Mouse (Mus musculus) liver, adult 2 months (tissue): ENCODE measurements at regions not wholly inside any gene's neighbourhood (a gene's known extent, or its start where the extent isn't known, plus 50 kb on each side); places are given as distances from the start of the nearest gene placed in this dataset.

Source experiments
- DNase-seq: peaks from one replicate; pipeline ENCODE4 v3.0.0-alpha.2; 2011; ENCODE audit warnings: low read depth, low spot score; ENCODE audit errors: extremely low read depth
- H3K27ac ChIP-seq: fragments of 200-500 bp; replicated peaks from 2 replicates; pipeline ENCODE4 v1.5.1; 2012; ENCODE audit warnings: low read depth, mild to moderate bottlenecking, control low read depth, inconsistent platforms, low read length; ENCODE audit not compliant: insufficient read depth
- H3K27me3 ChIP-seq: fragments of 200-500 bp; 2 replicates; pipeline ENCODE4 v1.6.1; 2012; ENCODE audit warnings: mild to moderate bottlenecking, moderate library complexity, low read length, inconsistent platforms; ENCODE audit not compliant: control insufficient read depth, insufficient read depth
- H3K36me3 ChIP-seq: fragments of 200-500 bp; 2 replicates; pipeline ENCODE4 v1.6.1; 2012; ENCODE audit warnings: low read length, inconsistent platforms; ENCODE audit not compliant: control insufficient read depth, insufficient read depth
- H3K4me1 ChIP-seq: fragments of 200-500 bp; 2 replicates; pipeline ENCODE4 v1.6.1; 2011; ENCODE audit warnings: low read length; ENCODE audit not compliant: control insufficient read depth, insufficient read depth
- H3K4me3 ChIP-seq: fragments of 200-500 bp; 2 replicates; pipeline ENCODE4 v1.5.1; 2011; ENCODE audit warnings: low read depth, mild to moderate bottlenecking, control low read depth, low read length, moderate library complexity; ENCODE audit not compliant: insufficient read depth
- H3K79me2 ChIP-seq: fragments of 200-500 bp; 2 replicates; pipeline ENCODE4 v1.6.1; 2012; ENCODE audit warnings: inconsistent platforms, mild to moderate bottlenecking, low read length, moderate library complexity; ENCODE audit not compliant: control insufficient read depth, insufficient read depth
- H3K9ac ChIP-seq: fragments of 200-500 bp; 2 replicates; pipeline ENCODE4 v1.6.1; 2012; ENCODE audit warnings: low read depth, mild to moderate bottlenecking, control low read depth, inconsistent platforms, low read length
- CTCF ChIP-seq: fragments of 200-500 bp; IDR thresholded peaks from 2 replicates; pipeline ENCODE4 v1.5.1; 2011; ENCODE audit warnings: low read depth, low read length, control low read depth
- POLR2A ChIP-seq: fragments of 200-500 bp; IDR thresholded peaks from 2 replicates; pipeline ENCODE4 v1.6.1; 2011; ENCODE audit warnings: low read length, control low read depth; ENCODE audit not compliant: insufficient read depth; ENCODE audit errors: extremely low read depth
- WGBS: fragments of 180-500 bp; shearing (Covaris S2); methylation state at CpG from one replicate; pipeline ENCODE4 v1.1.7; 2018; 5-methylcytosine and 5-hydroxymethylcytosine counted together

- Histone ChIP-seq H3K4me3 (no peak overlapping the region), H3K27me3 (no peaks in the 10 kb centered on the region), H3K4me1 (no peaks in the 10 kb centered on the region), H3K9ac (no peak overlapping the region), H3K79me2 (no peaks in the 10 kb centered on the region), H3K36me3 (no peaks in the 10 kb centered on the region), H3K27ac (no peak overlapping the region)
- DNase-seq, result no peak
- 69% methylated on average over 2 of the region's 2 CpGs for WGBS
- TF ChIP-seq CTCF, result no peak
- no peak for TF ChIP-seq POLR2A
Observed at GRCm38 (mm10) chr7:58460939-58461338, 195.0 kb upstream of the Atp10a start.

GRCm38 (mm10) chr7:58473150-58473549 is 182.8 kb upstream of the Atp10a start:
- TF ChIP-seq CTCF (no peak), POLR2A (no peak)
- Histone ChIP-seq H3K27me3 (no peaks in the 10 kb centered on the region), H3K27ac (no peak overlapping the region), H3K4me1 (no peaks in the 10 kb centered on the region), H3K79me2 (no peaks in the 10 kb centered on the region), H3K36me3 (no peaks in the 10 kb centered on the region), H3K9ac (no peak overlapping the region), H3K4me3 (no peak overlapping the region)
- no peak for DNase-seq
- WGBS, result 53% methylated on average over 3 of the region's 3 CpGs

GRCm38 (mm10) chr7:58475139-58475538 is 180.8 kb upstream of the Atp10a start:
- DNase-seq, result no peak
- H3K27me3 ChIP-seq, result no peaks in the 10 kb centered on the region
- no peaks in the 10 kb centered on the region for H3K79me2 ChIP-seq
- no peak overlapping the region for H3K4me3 ChIP-seq
- 69% methylated on average over 2 of the region's 2 CpGs for WGBS
- TF ChIP-seq POLR2A (no peak), CTCF (no peak)
- no peaks in the 10 kb centered on the region for H3K36me3 ChIP-seq
- no peak overlapping the region for H3K27ac ChIP-seq
- H3K9ac ChIP-seq, result no peak overlapping the region
- no peaks in the 10 kb centered on the region for H3K4me1 ChIP-seq

- 77% methylated on average over 2 of the region's 2 CpGs for WGBS
- Histone ChIP-seq H3K36me3 (no peaks in the 10 kb centered on the region), H3K9ac (no peak overlapping the region), H3K27me3 (no peaks in the 10 kb centered on the region), H3K4me1 (no peaks in the 10 kb centered on the region), H3K27ac (no peak overlapping the region), H3K4me3 (no peak overlapping the region), H3K79me2 (no peaks in the 10 kb centered on the region)
- DNase-seq, result no peak
- TF ChIP-seq CTCF, result no peak
- no peak for TF ChIP-seq POLR2A
Observed at GRCm38 (mm10) chr7:58488250-58488649, 167.7 kb upstream of the Atp10a start.
